Mouse (Mus musculus) CH12.LX (cell line): ENCODE data around the gene Surf1. TPM values are rescaled to one million over a fixed set of nuclear protein-coding genes. Genes with fewer than 3 reads are reported as not detected.

Experiments
- DNase-seq: peaks from one replicate; pipeline ENCODE4 v3.0.0-alpha.2; 2013; ENCODE audit errors: extremely low read depth
- H3K27ac ChIP-seq: 2 replicates; pipeline ENCODE4 v1.5.1; 2012; ENCODE audit warnings: low read depth, mild to moderate bottlenecking, control low read depth, moderate library complexity; ENCODE audit not compliant: insufficient read depth
- H3K27me3 ChIP-seq: replicated peaks from 2 replicates; pipeline ENCODE3; 2012; ENCODE audit warnings: inconsistent platforms
- H3K36me3 ChIP-seq, 2 experiments: replicated peaks in 1 of 2; 2 replicates each; pipeline versions ENCODE3 to v1.6.1; 2012; ENCODE audit warnings: inconsistent platforms in 1 of 2, low read length in 1 of 2, mild to moderate bottlenecking in 1 of 2, mixed read lengths in 1 of 2, moderate library complexity in 1 of 2; ENCODE audit not compliant: control insufficient read depth in 1 of 2, insufficient read depth in 1 of 2
- H3K4me1 ChIP-seq, 2 experiments: 2 replicates each; pipeline ENCODE4 v1.6.1; 2012; ENCODE audit warnings: inconsistent platforms in 1 of 2, moderate library complexity in 1 of 2; ENCODE audit not compliant: insufficient read depth in 2 of 2, control insufficient read depth in 1 of 2
- H3K4me2 ChIP-seq: 2 replicates; pipeline ENCODE4 v1.6.1; 2012; ENCODE audit warnings: low read depth, mild to moderate bottlenecking, control low read depth; ENCODE audit not compliant: poor library complexity, insufficient read depth, severe bottlenecking
- H3K4me3 ChIP-seq, 3 experiments: fragments of 150-350 bp in 1 of 3; sonication (generic) in 1 of 3; replicated peaks in 1 of 3; 2 replicates each; pipeline versions ENCODE3 to v1.5.1; 2011 to 2012; ENCODE audit warnings: low read depth in 2 of 3, low read length in 2 of 3, mild to moderate bottlenecking in 2 of 3, moderate library complexity in 2 of 3, control low read depth in 1 of 3, improper control_type of control experiment in 1 of 3, inconsistent platforms in 1 of 3, mixed read lengths in 1 of 3; ENCODE audit not compliant: poor library complexity in 1 of 3
- H3K79me2 ChIP-seq: replicated peaks from 2 replicates; pipeline ENCODE4 v1.6.1; 2012; ENCODE audit warnings: mild to moderate bottlenecking, moderate library complexity; ENCODE audit not compliant: control insufficient read depth, poor library complexity, insufficient read depth, severe bottlenecking; ENCODE audit errors: extremely low read depth
- H3K9ac ChIP-seq: 2 replicates; pipeline ENCODE4 v1.6.1; 2012; ENCODE audit warnings: low read depth, mild to moderate bottlenecking, control low read depth, moderate library complexity; ENCODE audit not compliant: insufficient read depth
- H3K9me3 ChIP-seq: replicated peaks from 2 replicates; pipeline ENCODE3; 2012; ENCODE audit warnings: low read length, inconsistent platforms, mixed read lengths
- E2F4 ChIP-seq: IDR thresholded peaks from 2 replicates; pipeline ENCODE4 v1.6.1; 2011; ENCODE audit warnings: low read depth, low read length, improper control_type of control experiment; ENCODE audit not compliant: insufficient replicate concordance
- EP300 ChIP-seq: IDR thresholded peaks from 2 replicates; pipeline ENCODE4 v1.6.1; 2011; ENCODE audit warnings: low read length, improper control_type of control experiment
- GABPA ChIP-seq: IDR thresholded peaks from 2 replicates; pipeline ENCODE4 v1.6.1; 2012; ENCODE audit warnings: low read depth, low read length, improper control_type of control experiment, inconsistent platforms; ENCODE audit not compliant: insufficient replicate concordance
- IRF4 ChIP-seq: IDR thresholded peaks from 2 replicates; pipeline ENCODE4 v1.6.1; 2014; ENCODE audit warnings: low read depth, mild to moderate bottlenecking, inconsistent platforms, low read length, improper control_type of control experiment
- JUND ChIP-seq: conservative IDR thresholded peaks from 2 replicates; pipeline ENCODE4 v1.6.1; 2011; ENCODE audit warnings: low read depth, low read length, improper control_type of control experiment
- MAX ChIP-seq: IDR thresholded peaks from 2 replicates; pipeline ENCODE4 v1.6.1; 2011; ENCODE audit warnings: low read length, improper control_type of control experiment
- MEF2A ChIP-seq: IDR thresholded peaks from 2 replicates; pipeline ENCODE4 v1.6.1; 2014; ENCODE audit warnings: low read depth, mild to moderate bottlenecking, inconsistent platforms, low read length, improper control_type of control experiment, borderline replicate concordance
- RCOR1 ChIP-seq: conservative IDR thresholded peaks from 2 replicates; pipeline ENCODE4 v1.6.1; 2012; ENCODE audit warnings: low read depth, mild to moderate bottlenecking, inconsistent platforms, low read length, improper control_type of control experiment
- SIN3A ChIP-seq: IDR thresholded peaks from 2 replicates; pipeline ENCODE4 v1.6.1; 2012; ENCODE audit warnings: low read length, improper control_type of control experiment, inconsistent platforms
- TBP ChIP-seq: conservative IDR thresholded peaks from 2 replicates; pipeline ENCODE4 v1.6.1; 2011; ENCODE audit warnings: low read depth, low read length, improper control_type of control experiment
- TCF12 ChIP-seq: IDR thresholded peaks from 2 replicates; pipeline ENCODE4 v1.6.1; 2014; ENCODE audit warnings: low read depth, mild to moderate bottlenecking, inconsistent platforms, low read length, improper control_type of control experiment
- UBTF ChIP-seq: IDR thresholded peaks from 2 replicates; pipeline ENCODE4 v1.6.1; 2012; ENCODE audit warnings: low read depth, mild to moderate bottlenecking, inconsistent platforms, low read length, improper control_type of control experiment, moderate library complexity
- USF1 ChIP-seq: IDR thresholded peaks from 2 replicates; pipeline ENCODE4 v1.6.1; 2014; ENCODE audit warnings: low read depth, mild to moderate bottlenecking, inconsistent platforms, low read length, improper control_type of control experiment
- USF2 ChIP-seq: conservative IDR thresholded peaks from 2 replicates; pipeline ENCODE4 v1.6.1; 2011; ENCODE audit warnings: low read depth, low read length, improper control_type of control experiment
- ZKSCAN1 ChIP-seq: IDR thresholded peaks from 2 replicates; pipeline ENCODE4 v1.6.1; 2012; ENCODE audit warnings: low read depth, inconsistent platforms, low read length, improper control_type of control experiment, borderline replicate concordance
- ZMIZ1 ChIP-seq: IDR thresholded peaks from 2 replicates; pipeline ENCODE4 v1.6.1; 2012; ENCODE audit warnings: low read depth, mild to moderate bottlenecking, inconsistent platforms, low read length, improper control_type of control experiment
- ZNF384 ChIP-seq: IDR thresholded peaks from 2 replicates; pipeline ENCODE4 v1.6.1; 2012; ENCODE audit warnings: low read depth, low read length, improper control_type of control experiment, inconsistent platforms
- dilution Hi-C: fragments of 300-500 bp; cut with MboI; formaldehyde crosslinking; loops from 2 replicates; pipeline ENCODE4 v1.14.3; 2020; ENCODE audit warnings: low sequenced_read_pairs; ENCODE audit not compliant: extremely low pct_unique_long_range_greater_than_20kb, extremely low pct_ligation_motif_present
- in situ Hi-C: fragments of 300-500 bp; cut with MboI; formaldehyde crosslinking; loops from 3 replicates; pipeline ENCODE4 v1.14.3; 2019; ENCODE audit warnings: low sequenced_read_pairs, low pct_ligation_motif_present, low pct_unique_long_range_greater_than_20kb, mixed read lengths
- polyA plus RNA-seq: library from polyadenylated mRNA; unstranded; fragments of >175 nt; gene quantifications from 2 replicates; pipeline ENCODE4 v1.2.1, GENCODE M21; 2012; ENCODE audit warnings: low read depth; ENCODE audit not compliant: insufficient read length
- total RNA-seq, 2 experiments: library from RNA; depleted of rRNA; stranded (reverse); fragments of 300-350 nt in 1 of 2; fragments of >200 nt in 1 of 2; gene quantifications; 2 replicates each; pipeline ENCODE4 v1.2.3; 2012 to 2014

The Surf1 gene
- total and polyA plus RNA-seq, 3 experiments = 43.4 to 83.9 (median 58.7) TPM

DNA sequence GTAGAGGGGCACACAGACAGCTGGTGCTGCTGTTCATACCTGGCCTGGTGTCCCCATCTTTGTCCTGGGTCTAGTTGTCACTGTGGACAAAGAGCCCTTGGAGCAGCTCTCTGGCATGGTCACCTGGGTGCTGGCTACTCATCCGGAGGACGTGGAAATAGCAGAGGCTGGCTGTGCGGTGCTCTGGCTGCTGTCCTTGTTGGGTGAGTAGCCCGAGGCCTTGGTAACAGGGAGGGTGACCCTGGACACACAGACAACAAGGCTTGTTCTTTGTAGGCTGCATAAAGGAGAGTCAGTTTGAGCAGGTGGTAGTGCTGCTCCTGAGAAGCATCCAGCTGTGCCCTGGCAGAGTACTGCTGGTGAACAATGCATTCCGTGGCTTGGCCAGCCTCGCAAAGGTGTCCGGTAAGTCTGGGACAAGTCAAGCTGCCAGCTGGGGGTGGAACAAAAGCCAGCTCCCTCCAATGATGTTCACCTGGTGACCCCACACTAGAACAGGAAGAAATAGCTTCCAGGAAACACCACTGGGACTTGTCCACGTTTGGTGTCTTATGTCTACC is 35.1 kb upstream of the Surf1 start:
- H3K4me3 ChIP-seq = no peak overlapping the region
- H3K36me3 ChIP-seq = peaks cover 61 to 95% of the 10 kb centered on the region in 2 experiments
- H3K27ac ChIP-seq = no peak overlapping the region
- H3K4me2 ChIP-seq = no peak overlapping the region
- peaks cover 0 to 5% of the 10 kb centered on the region in 2 experiments; a peak in 1 of 4 replicates for H3K4me1 ChIP-seq
- no peaks in the 10 kb centered on the region for H3K27me3 ChIP-seq
- TF ChIP-seq TBP = no peak
- no peak for TF ChIP-seq ZKSCAN1
- H3K9ac ChIP-seq = no peak overlapping the region
- DNase-seq = no peak
- H3K9me3 ChIP-seq = no peaks in the 10 kb centered on the region
- no peaks in the 10 kb centered on the region for H3K79me2 ChIP-seq
- dilution Hi-C loops (no loop called here), in situ Hi-C loops (no loop called here)

DNA sequence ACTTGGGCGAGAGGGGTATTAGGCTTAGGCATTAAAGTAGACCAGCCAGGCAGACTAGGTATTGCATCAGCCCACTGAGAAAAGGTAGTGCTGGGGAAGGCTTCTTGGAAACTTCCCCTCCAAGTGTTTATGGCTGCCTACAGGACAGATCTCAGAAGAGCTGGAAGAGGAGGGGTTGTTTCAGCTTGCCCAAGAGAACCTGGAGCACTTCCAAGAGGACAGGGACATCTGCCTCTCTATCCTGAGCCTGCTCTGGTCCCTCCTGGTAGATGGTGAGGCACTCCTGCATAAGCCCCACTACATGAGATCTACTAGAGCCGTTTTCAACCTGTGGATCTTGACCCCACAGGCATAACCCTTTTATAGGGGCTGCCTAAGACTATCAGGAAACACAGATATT is 34.1 kb upstream of the Surf1 start:
- Histone ChIP-seq H3K4me3 (no peak overlapping the region), H3K36me3 (peaks cover 56 to 92% of the 10 kb centered on the region in 2 experiments), H3K27ac (no peak overlapping the region), H3K4me1 (peaks cover 0 to 5% of the 10 kb centered on the region in 2 experiments; a peak in 1 of 4 replicates), H3K9me3 (no peaks in the 10 kb centered on the region), H3K79me2 (no peaks in the 10 kb centered on the region), H3K9ac (no peak overlapping the region), H3K4me2 (no peak overlapping the region), H3K27me3 (no peaks in the 10 kb centered on the region)
- no peak for DNase-seq
- dilution Hi-C loops (no loop called here), in situ Hi-C loops (no loop called here)
- TF ChIP-seq SIN3A (no peak), GABPA (no peak), MAX (no peak), UBTF (no peak), RCOR1 (no peak), JUND (no peak), TCF12 (no peak), USF2 (no peak), ZMIZ1 (no peak), ZNF384 (no peak), EP300 (no peak), USF1 (no peak), IRF4 (no peak), E2F4 (no peak), MEF2A (no peak)
